Mouse (Mus musculus): Measurements from ENCODE around the gene Iqsec1.

The Iqsec1 gene

DNA sequence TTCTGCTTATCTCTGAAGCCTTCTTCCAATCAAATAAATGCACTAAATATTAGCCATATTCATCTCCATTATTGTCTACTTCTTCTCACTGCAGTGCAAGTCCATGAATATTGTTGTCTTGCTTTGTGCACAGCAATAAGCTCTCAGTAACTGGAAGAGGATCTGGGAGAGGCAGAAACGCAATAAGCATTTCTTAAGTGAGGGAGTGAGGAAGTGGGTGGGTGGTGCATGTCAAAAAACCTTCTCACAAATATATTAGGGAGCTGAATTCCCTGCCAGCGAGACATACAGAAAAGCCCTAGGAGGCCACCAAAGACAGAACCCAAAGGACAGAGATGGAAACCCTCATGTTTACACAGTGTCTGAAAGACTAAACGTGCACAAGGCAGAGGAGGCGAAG, 35.1 kb downstream of the Iqsec1 start:
- DNase-seq (ENCODE audit: low spot score): no peak

DNA sequence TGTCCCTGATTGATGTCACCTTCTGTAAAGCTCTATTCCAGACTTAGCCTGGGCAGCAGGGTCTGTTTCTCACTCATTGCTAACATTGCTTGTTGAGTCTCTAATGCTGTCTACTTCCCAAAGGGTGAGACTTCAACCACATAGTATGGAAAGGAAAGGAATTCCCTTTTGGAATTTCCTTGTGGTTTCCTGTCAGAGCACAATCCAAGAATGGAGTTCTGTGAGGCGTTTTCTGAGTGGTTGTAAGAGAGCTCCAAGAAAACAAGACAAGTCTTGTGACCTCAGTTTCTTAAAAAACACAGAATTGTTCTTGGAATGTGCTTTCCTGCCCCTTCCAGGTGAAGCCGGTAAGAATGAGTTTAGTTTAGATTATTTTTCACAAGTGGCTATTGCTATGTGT, 37.5 kb downstream of the Iqsec1 start:
- no peak for DNase-seq (ENCODE audit: low spot score)

DNA sequence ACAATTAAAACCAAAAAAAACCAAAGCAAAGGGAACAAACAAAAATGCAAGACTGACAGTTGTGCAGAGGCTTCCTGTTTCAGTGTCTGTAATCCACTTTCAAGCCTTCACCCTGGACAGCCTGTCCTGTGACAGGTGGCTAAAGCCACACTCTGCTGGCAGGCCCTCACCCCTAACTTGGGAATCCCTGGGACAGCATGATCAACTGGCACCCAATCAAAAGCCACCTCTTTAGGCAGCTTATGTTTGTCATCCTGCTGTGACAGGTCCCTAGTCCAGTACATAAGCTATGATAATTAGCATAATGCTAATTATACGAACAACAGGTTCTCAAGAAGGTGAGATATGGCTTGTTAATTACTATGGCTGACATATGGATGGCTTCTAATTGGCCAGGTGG, 40.4 kb downstream of the Iqsec1 start:
- no peak for DNase-seq (ENCODE audit: low spot score)

DNA sequence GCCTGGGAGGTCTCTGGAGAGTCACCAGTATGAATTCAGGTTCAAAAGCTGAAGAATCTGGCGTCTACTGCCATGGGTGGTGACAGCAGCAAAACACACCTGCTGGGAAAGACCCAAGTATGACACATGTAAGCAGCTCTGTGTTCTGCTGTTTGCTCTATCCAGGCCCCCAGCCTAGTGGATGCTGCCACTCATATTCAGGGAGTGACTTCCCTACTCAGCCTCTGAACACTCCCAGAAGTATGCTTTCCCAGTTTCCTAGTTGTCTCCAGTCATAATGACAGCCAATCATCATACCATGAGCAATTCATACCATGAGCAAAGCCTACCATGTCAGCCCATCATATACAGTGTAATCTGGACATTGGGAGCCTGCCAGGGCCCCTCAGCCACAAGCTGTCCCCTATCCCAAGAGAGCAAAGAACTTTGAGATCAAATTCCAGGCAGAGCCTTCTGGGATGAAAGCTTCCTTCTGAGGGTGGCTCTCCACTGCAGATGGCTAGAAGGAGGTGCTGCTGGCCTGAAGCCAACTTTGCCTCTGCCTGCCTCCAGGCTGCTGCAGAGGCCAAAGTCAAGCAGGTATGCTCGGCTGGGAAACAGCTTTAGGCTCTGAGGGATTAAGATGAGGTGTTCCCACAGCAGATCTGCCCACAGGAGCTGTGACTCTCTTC, 42.8 kb downstream of the Iqsec1 start:
- DNase-seq (ENCODE audit: low spot score): peak; percentile 57

DNA sequence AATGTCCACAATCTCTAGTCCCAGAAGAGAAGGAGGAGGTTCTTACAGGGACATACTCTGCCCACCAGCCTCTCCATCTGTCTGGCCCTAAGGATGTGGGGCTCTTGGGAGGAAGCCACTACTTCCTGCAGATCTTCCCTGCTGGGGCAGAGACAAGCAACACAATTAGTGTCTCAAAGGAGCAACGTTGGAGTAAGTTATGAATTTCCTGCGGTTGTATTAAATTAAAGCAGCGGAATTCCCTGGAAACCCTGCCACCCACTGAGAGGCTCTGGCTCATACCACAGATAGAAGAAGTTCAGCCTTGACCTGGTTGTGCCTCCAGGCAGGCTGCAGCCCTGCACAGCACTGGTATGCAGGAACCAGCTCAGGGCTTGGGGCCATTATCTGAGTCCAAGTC, 47.2 kb downstream of the Iqsec1 start:
- DNase-seq (ENCODE audit: low spot score): no peak

DNA sequence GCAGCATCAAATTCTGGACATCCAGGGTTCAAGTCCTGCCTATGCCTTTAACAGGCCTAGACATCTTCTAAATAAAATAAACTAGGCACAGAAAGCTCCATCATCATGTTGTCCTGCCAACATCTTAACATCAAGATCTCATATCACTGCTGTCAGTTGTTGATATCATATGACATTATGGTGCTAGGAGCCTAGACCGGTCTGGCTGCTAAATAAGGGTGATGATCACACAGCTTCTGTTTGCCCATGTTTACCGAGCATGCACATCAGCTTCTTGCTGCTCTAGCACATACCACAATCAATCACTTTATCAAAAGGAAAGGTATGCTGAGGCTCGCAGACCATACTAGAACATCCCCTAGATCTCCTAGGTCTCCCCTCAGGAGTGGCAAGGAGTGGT, 54.8 kb downstream of the Iqsec1 start:
- no peak for DNase-seq (ENCODE audit: low spot score)

DNA sequence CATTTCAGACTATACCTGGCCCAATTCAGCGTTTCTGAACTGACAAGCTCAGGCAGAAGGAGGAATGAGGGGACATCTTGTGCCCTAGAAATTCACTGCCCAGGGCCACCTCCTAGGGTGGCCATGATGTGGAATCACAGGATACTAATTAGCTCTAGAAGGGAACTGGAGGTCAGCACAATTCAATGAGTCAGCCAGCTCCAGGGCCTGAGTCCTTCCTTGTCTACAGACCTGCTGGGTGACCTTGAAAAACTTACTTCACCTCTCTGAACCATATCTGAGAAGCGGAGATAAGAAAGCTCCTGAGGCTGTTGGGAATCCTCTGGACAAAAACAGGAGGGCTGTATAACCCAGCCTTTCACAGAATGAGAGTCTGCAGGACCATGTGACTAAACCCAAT, 59.7 kb downstream of the Iqsec1 start:
- DNase-seq (ENCODE audit: low spot score): no peak

DNA sequence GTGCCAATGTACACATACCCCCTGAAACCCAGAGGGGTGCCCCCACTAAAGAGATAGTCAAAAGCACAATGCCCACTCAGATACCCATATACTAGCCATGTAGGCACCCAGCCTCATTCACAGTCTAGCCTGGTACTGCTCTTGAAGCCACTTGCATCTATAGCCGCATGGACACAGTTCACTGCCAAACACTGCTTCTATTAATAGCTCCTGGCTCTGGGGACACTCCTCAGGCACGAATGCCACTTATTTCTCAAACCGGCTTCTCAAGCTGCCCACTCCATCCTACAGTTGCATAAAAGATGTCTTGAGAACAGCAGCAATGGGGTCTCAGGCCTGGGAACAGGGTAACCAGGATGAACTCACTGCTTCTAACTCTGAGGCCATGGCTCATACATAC, 63.0 kb downstream of the Iqsec1 start:
- DNase-seq (ENCODE audit: low spot score): no peak

DNA sequence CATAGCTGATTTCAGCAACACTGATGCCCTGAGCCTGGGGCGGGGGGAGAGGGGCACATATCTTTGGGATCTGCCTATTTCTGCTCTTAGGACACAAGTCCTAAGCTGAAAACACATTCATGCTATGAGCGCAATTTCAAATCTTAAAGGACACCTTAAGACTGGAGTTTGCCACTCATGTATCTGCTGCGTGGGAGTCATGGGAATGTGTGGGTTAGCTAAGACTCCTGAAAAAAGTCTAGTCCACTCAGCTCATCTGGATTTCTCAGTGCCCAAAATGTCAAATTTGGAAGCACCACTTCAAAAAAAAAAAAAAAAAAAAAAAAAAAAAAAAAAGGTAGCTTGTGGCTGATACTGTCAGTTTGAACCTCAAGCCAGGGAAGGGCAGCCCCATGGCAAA, 63.7 kb downstream of the Iqsec1 start:
- no peak for DNase-seq (ENCODE audit: low spot score)

DNA sequence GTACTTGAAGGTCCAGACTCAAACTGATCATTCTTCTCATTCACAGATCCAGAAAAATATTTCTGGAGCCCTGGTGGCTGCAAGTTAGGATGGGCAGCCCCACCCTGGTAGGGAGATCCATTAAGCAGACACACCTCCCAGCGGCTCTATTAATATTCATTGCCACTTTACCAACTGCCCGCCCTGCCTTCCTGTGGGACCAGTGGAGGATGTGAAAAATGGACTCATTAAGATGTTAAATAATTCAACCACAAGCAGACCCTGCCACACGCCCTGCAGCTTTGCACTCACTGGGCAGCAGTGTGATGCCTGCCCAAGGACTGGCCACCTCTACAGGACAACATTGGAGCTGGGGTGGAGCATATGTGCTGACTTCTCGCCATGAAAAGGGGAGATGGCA, 64.1 kb downstream of the Iqsec1 start:
- DNase-seq (ENCODE audit: low spot score): no peak

DNA sequence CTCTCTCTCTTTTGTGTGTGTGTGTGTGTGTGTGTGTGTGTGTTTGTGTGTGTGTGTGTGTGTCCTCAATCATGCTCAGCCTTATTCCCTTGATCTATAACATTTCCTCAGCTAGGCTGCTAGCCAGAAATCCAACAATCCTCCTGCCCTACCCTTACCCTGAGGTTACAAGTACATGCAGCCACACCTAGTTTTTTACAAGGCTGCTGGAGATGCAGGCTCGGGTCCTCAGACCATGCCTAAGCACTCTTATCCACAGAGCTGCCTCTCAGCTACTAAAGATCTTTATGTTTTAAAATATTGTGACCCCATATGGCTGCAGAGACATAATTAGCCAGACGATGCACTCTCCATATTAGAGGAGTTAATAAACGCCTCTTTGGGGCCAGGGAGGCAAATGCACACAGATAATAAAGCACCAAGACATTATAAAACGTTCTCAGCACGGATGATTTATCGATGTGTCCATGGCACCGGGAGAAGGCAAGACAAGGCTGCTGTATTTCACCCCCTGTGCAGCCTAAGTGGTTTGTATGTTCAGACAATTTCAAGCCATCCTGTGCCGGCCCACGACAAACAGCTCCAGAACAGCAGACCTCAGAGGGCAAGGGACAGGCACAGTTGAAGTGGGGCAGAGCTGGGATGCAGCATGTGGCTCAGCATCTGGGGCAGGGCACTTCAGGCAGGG, 67.1 kb downstream of the Iqsec1 start:
- no peak for DNase-seq (ENCODE audit: low spot score)

DNA sequence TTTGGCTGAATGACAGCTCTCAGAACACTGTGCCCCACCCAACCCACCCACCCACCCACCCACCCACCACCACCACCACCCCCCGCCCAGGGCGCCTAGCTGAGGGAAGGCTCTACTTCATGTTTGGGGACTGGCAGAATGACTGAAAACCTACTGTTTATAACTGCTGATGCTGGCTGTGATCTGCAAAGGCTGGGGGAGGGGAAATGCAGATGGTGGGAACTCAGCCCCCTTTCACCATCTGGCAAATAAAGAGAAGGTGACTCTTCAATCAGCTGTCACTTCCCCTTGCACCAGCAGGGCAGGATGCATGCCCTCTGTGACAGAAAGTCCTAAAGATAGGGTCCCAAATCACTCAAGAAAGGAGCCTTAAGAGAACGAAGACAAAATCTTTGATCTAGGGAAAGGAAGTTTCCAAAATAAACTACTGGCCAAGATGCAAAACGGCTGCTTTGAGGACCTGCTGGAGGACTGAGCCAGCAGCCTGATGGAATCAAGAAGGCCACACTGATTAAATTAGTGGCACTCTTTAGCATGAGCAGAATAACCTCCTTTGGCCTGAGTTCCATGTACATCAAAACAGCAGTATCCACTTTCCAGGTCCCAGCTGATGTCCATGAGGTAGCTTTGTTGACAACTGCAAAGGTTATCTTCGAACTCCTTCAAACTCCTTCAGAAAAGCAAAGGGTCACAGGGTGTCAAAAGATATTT, 67.8 kb downstream of the Iqsec1 start:
- no peak for DNase-seq (ENCODE audit: low spot score)

DNA sequence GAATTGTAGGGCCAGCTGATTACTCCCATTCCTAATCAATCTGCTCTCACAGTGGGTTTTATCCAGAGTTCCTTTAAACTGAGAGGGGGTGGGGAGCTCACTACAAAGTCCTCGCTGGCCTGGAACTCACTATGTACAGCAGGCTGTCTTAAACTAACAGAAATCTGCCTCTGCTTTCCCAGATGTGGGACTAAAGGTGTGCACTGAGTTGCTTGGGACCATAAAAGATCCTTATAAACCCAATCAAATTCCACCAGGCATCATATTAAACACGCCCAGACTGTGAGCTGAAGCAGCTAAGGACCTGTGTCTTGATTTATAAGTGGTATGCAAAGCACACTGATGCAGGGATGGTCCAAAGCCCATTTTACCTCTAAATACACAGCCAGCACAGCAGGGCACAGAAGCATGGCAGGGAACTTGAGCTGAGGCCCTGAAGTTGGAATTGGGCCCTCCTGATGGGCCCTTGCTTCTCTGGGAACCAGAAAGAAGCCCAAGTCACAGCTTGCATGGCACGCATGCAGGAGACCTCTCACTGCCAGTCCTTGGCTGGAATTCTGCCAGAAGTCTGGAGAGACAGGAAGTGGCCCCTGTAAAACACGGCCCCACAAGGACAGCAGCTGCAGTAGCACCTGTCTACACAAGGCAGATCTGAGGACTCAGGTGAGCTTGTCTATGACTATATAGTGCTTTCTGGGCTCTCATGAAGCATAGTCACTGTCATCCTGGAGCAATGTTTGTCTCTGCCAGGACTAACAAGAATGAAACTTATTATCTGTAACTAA, 68.7 kb downstream of the Iqsec1 start:
- no peak for DNase-seq (ENCODE audit: low spot score)

DNA sequence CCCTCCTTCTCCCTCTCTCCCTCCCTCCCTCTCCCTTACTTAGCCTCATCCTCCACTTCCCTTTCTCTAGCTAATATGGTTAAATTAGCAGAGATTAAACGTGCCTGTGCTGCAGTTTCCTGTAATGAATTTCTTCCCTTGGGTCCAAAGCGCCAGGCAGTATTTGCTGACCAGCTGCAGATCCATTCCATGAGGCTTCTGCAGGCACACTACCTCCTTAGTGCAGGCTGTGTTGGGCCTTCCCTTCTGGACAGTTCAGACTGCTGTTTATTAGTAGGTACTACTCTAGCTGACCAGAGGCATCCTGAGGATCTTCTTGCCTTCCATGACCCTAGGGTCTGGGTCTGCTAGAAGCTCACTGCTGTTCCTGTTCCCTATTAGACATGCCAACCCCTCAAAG, 72.9 kb downstream of the Iqsec1 start:
- no peak for DNase-seq (ENCODE audit: low spot score)

DNA sequence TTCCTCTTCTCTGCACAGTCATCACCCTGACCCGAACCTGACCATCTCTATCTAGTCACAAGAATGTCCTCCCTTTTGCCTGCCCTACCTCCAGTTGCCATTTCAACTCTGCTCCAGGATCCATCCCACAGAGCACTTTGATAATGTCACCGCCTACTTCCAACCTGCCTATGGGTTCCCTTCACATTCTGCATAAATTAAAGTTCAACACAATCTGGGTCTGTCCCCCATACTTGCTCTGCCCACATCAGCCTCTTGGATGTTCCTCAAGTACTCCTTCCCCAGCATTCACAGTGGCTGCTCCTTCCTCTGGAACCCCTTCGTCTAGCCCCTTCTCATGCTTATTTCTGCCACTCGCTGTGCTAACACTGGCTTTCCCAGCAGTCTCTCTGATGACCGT, 74.7 kb downstream of the Iqsec1 start:
- DNase-seq (ENCODE audit: low spot score): no peak

DNA sequence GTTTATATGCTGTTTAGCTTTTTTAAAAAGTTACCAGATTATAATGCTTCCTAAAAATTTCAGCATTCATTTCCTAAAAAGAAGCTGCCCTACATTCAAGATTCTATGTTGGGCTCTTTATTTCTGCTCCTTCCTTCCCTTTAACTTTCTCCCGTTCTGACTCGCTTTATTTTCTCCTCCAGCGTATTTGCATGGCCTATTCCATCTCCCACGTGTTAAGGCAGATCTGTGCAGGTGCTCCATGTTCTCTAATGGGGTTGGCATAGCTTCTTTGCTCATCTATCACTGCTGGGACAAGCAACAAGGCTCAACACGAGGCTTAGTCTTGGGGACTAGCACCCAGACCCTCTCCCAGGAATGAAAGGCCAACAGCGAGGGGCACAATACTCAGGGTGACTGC, 75.7 kb downstream of the Iqsec1 start:
- no peak for DNase-seq (ENCODE audit: low spot score)

DNA sequence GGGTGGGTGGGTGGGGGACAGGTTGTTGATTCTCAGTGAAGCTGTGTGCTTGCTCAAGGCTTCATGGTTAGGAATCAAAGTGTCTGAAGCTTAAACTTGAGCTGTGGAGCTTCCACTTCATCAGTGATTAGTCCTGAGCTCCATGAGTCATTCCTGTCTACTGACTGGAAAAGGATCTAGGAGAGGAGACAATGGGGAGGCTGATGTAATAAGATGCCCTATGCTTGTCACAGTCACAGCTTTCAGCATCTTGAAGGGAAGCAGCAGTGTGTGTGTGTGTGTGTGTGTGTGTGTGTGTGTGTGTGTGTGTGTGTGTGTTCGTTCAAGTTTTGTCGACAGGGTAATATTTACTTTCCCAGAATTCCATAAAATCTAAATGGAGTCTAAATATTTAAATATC, 84.3 kb downstream of the Iqsec1 start:
- DNase-seq (ENCODE audit: low spot score): no peak

DNA sequence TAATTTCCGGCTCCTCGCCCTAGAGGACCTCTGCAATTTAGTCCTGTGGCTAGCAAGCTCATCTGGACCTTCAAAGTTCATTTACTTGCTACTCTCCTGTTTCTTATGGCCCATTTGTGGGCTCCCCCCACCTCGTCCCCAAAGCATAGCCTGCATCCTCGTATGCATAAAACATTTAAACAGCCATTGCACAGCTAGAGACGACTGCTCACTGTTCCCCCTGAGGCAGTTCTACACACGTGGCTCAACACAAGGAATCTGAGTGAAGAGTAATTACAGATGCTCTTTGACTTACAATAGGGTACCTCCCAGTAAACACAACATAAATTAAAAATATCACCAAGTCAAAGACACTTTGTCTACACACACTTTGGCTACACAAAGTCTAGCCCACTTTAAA, 88.2 kb downstream of the Iqsec1 start:
- DNase-seq (ENCODE audit: low spot score): no peak

DNA sequence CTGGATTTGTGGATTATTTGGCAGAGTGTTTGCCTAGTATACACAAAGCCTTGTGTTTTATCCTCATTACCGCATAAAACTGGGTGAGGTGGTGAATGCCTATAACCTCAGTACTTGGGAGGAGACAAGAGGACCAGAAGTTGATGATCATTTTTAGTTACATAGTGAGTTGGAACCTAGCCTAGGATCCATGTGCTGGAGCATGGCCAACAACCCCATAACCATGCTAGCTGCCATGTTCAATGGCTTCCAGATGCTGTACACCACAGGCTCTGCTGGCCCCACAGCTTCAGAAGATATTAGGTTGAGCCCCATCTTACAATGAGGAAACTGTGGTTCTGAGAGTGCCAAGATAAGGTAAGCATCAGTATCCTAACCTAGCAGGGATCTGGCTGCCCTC, 89.2 kb downstream of the Iqsec1 start:
- DNase-seq (ENCODE audit: low spot score): no peak

DNA sequence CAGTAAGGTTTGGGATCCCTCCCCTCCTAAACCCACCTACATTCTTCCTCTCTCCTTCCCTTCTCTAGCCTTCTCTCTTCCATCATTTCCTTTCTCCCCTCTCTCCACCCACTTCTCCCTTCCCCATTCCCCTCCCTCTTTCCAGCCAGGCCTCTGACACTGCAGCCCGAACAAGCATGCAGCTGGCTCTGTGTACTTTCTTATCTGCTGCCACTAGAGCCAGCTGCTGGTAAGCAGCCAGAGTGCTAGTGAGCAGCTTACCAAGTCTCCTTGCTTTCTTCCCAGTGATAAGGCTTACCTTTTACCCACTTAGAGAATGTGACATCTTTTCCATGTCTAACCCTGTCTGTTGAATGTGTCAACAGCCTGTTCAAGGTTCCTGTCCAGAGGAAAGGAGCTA, 90.4 kb downstream of the Iqsec1 start:
- no peak for DNase-seq (ENCODE audit: low spot score)

DNA sequence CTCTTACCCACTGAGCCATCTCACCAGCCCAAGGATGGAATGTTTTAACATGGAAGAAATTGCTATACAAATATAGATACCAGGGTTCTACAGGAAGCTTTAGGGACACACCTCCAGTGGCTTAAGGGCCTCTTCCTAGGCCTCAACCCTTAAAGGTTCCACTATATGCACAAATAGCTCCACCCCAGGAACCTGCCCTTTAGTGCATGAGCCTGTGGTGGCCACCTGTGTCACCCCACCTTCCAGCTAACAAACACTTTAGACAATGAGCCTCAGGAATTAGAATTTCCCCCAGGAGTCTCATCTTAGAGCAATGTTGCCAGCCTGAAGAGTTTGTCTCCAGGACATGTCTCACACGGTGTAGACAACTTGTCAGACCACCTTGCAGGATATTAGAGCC, 96.1 kb downstream of the Iqsec1 start:
- DNase-seq (ENCODE audit: low spot score): no peak

DNA sequence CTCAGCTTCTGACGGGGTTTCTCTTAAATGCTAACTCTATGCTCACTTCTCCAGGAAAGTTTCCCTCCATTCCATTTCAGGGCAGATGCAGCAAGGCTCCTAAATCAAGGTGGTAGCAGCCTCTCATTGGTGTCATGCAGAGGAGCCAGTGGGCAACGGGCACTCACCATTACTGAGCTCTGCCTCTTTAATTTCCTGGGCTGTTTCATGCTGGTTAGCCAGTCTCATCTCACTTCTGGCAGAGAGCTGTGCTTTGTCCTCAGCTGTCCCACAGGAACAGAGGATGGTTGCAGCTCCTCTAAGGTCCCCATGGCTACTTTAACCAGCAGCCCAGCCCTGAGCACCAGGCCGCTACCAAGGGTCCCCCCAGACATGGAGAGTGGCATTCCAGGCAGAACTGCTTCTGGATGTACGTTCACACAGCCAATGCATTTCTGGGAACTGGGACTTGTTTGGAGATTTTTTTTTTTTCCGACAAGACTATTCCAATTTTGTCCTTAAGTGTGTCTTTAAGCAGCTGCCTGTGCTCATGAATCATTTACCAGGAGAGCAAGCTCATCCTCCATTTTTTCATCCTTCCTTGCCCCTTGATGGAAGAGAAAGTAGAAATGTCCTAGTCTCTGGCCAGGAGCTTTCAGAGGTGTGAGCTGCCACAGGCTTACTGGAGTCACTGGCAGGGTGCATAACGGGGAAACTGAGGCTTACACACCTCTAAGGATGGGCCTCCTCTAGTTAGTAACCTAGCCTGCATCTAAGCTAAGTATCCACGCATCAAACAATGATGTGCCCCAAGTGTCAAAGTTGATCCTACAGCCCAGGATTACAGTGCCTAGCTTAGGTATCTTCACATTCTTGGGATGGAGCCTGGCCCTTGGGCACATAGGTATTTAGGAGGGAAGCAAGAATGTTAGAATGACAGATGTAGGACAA, 98.9 kb downstream of the Iqsec1 start:
- no peak for DNase-seq (ENCODE audit: low spot score)
